Mouse (Mus musculus): Measurements from ENCODE around the gene Rnf114. TPM values are rescaled to one million over a fixed set of nuclear protein-coding genes. Genes with fewer than 3 reads are reported as not detected.

The Rnf114 gene
- 104 and 107 TPM in 2 replicates for polyA plus RNA-seq (2012; rRNA removed)

- peak in 1 of 2 experiments; percentile 32 for DNase-seq (ENCODE audit: extremely low spot score in 1 of 2, low spot score in 1 of 2)
Observed at GRCm38 (mm10) chr2:167491757-167492708, at the start of gene Rnf114. Gene Rnf114 (plus strand): TSS chr2:167492645.

GRCm38 (mm10) chr2:167443411-167444193 lies 48.8 kb upstream of the Rnf114 start:
- DNase-seq (ENCODE audit: extremely low spot score in 1 of 2, low spot score in 1 of 2), result no peak

GRCm38 (mm10) chr2:167445911-167446780 lies 46.3 kb upstream of the Rnf114 start:
- DNase-seq (ENCODE audit: extremely low spot score in 1 of 2, low spot score in 1 of 2), result no peak

- DNase-seq (ENCODE audit: extremely low spot score in 1 of 2, low spot score in 1 of 2), result no peak
Observed at GRCm38 (mm10) chr2:167447207-167447606, 45.2 kb upstream of the Rnf114 start.

GRCm38 (mm10) chr2:167447629-167448028 lies 44.8 kb upstream of the Rnf114 start:
- DNase-seq (ENCODE audit: extremely low spot score in 1 of 2, low spot score in 1 of 2), result no peak

GRCm38 (mm10) chr2:167449331-167450275 lies 42.8 kb upstream of the Rnf114 start:
- DNase-seq (ENCODE audit: extremely low spot score in 1 of 2, low spot score in 1 of 2), result no peak

GRCm38 (mm10) chr2:167450647-167451046 lies 41.8 kb upstream of the Rnf114 start:
- DNase-seq (ENCODE audit: extremely low spot score in 1 of 2, low spot score in 1 of 2), result no peak

- DNase-seq (ENCODE audit: extremely low spot score in 1 of 2, low spot score in 1 of 2), result peak in 1 of 2 experiments; percentile 47
Observed at GRCm38 (mm10) chr2:167453814-167454213, 38.6 kb upstream of the Rnf114 start.

GRCm38 (mm10) chr2:167456361-167457020 lies 36.0 kb upstream of the Rnf114 start:
- DNase-seq (ENCODE audit: extremely low spot score in 1 of 2, low spot score in 1 of 2), result no peak

- no peak for DNase-seq (ENCODE audit: extremely low spot score in 1 of 2, low spot score in 1 of 2)
Observed at GRCm38 (mm10) chr2:167457213-167457612, 35.2 kb upstream of the Rnf114 start.

GRCm38 (mm10) chr2:167458548-167458947 lies 33.9 kb upstream of the Rnf114 start:
- no peak for DNase-seq (ENCODE audit: extremely low spot score in 1 of 2, low spot score in 1 of 2)

GRCm38 (mm10) chr2:167459071-167459865 lies 33.2 kb upstream of the Rnf114 start:
- DNase-seq (ENCODE audit: extremely low spot score in 1 of 2, low spot score in 1 of 2), result no peak

- peak in 1 of 2 experiments; percentile 52 for DNase-seq (ENCODE audit: extremely low spot score in 1 of 2, low spot score in 1 of 2)
Observed at GRCm38 (mm10) chr2:167462954-167463353, 29.5 kb upstream of the Rnf114 start.

GRCm38 (mm10) chr2:167463802-167464201 lies 28.6 kb upstream of the Rnf114 start:
- no peak for DNase-seq (ENCODE audit: extremely low spot score in 1 of 2, low spot score in 1 of 2)

GRCm38 (mm10) chr2:167465951-167466350 lies 26.5 kb upstream of the Rnf114 start:
- no peak for DNase-seq (ENCODE audit: extremely low spot score in 1 of 2, low spot score in 1 of 2)

GRCm38 (mm10) chr2:167467214-167467613 lies 25.2 kb upstream of the Rnf114 start:
- DNase-seq (ENCODE audit: extremely low spot score in 1 of 2, low spot score in 1 of 2), result no peak

- no peak for DNase-seq (ENCODE audit: extremely low spot score in 1 of 2, low spot score in 1 of 2)
Observed at GRCm38 (mm10) chr2:167468444-167468843, 24.0 kb upstream of the Rnf114 start.

- DNase-seq (ENCODE audit: extremely low spot score in 1 of 2, low spot score in 1 of 2), result no peak
Observed at GRCm38 (mm10) chr2:167470611-167471010, 21.8 kb upstream of the Rnf114 start.

Measured in frontal cortex, adult 2 months (tissue).